ENCODE assay signal across 9 mouse cellular contexts in the genomic region with DNA sequence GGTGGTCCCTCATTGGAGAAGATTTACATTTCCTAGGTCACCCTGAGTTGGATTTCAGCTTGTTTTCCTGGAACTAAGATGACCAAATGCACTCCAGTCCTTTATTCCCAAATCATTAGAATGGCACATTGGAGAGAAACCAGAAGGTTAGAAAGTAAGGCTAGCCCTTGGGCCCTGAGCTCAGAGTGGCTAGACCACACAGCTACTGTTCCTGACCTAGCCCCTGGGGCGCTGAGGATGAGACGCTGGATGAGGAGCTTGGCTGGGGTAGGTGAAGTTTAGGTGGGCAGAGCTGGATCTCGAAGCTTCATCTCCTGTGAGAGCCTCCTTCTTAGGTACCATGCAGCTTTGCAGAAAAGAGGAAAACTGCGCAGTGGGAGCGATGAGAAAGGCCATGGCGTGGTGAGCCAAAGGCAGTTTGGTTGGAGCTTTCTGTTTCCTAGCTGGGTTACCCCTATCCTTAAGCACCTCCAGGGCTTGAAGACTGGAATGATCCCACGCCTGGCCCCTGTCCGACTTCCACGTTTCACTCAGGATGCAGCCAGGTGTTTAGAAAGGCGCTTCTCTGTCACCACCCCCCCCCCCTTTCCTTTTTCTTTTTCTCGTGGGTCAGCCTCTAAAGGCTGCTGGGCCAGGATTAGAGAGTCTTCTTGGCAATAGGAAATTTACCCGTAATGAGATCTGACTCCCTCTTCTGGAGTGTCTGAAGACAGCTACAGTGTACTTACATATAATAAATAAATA. TPM values are rescaled to one million over a fixed set of nuclear protein-coding genes. Genes with fewer than 3 reads are reported as not detected.
DNase-seq lines count a peak whose midpoint lies in the region; ATAC-seq and TF ChIP-seq lines count a peak whose summit lies in the region.
"Had no signal": no experiment of that assay in that cellular context is flagged by ENCODE, and none has a peak within 500 bp of the region (broad histone marks: within the 10 kb centered on the region; RNA-seq: fewer than 3 reads in every experiment).

No protein-coding gene starts in this region.

- H3K4me1 ChIP-seq in heart, embryonic 16.5 days (ENCODE audit: control insufficient read depth, insufficient read depth, low read length) = peaks cover 4% of the 10 kb centered on the region; the same call in 1 of the 2 replicates
- H3K4me1 ChIP-seq in heart, embryonic 11.5 days (ENCODE audit: control insufficient read depth, insufficient read depth, low read length) = no peaks in the 10 kb centered on the region
- H3K4me1 ChIP-seq in forebrain, embryonic 12.5 days = no peaks in the 10 kb centered on the region
- no peaks in the 10 kb centered on the region for H3K4me1 ChIP-seq in limb, embryonic 14.5 days (ENCODE audit: control insufficient read depth, insufficient read depth, low read length)

- peak; percentile 61 to 62 for DNase-seq in cerebellum, postnatal 14 days
- no peak for DNase-seq in limb, embryonic 14.5 days (ENCODE audit: low spot score)
- no peak for DNase-seq in ovary, adult 18-20 months (ENCODE audit: low spot score)

- peak overlapping the region; percentile 41; the same call in 1 of the 2 replicates for H3K9ac ChIP-seq in heart, embryonic 16.5 days (ENCODE audit: low read length)
- no peak overlapping the region for H3K9ac ChIP-seq in heart, embryonic 11.5 days (ENCODE audit: low read depth, low read length)
- no peak overlapping the region for H3K9ac ChIP-seq in forebrain, embryonic 12.5 days
- H3K9ac ChIP-seq in limb, embryonic 14.5 days (ENCODE audit: low read depth, low read length, severe bottlenecking) = peak overlapping the region; percentile 28; the same call in 1 of the 2 replicates

- 48% methylated on average over 11 of the region's 12 CpGs for WGBS in heart, embryonic 16.5 days
- WGBS in heart, embryonic 11.5 days (ENCODE audit: insufficient replicate concordance) = 51% methylated on average over 12 of the region's 12 CpGs
- WGBS in forebrain, embryonic 12.5 days = 56% methylated on average over 12 of the region's 12 CpGs
- WGBS in limb, embryonic 14.5 days = 50% methylated on average over 12 of the region's 12 CpGs

- no peaks in the 10 kb centered on the region for H3K36me3 ChIP-seq in heart, embryonic 16.5 days (ENCODE audit: control insufficient read depth, insufficient read depth)
- no peaks in the 10 kb centered on the region for H3K36me3 ChIP-seq in heart, embryonic 11.5 days (ENCODE audit: control insufficient read depth, insufficient read depth, low read length)
- no peaks in the 10 kb centered on the region for H3K36me3 ChIP-seq in forebrain, embryonic 12.5 days (replicated peaks)
- no peaks in the 10 kb centered on the region for H3K36me3 ChIP-seq in limb, embryonic 14.5 days (ENCODE audit: control insufficient read depth, insufficient read depth, low read length)

- no peak for TF ChIP-seq POLR2A in limb, embryonic 14.5 days (IDR thresholded peaks at IDR 0.05; ENCODE audit: borderline replicate concordance, extremely low read depth, insufficient read depth, insufficient read length)

- H3K27ac ChIP-seq in heart, embryonic 16.5 days (ENCODE audit: low read length) = no peak overlapping the region
- H3K27ac ChIP-seq in heart, embryonic 11.5 days (ENCODE audit: low read depth, low read length) = no peak overlapping the region
- no peak overlapping the region for H3K27ac ChIP-seq in forebrain, embryonic 12.5 days
- no peak overlapping the region for H3K27ac ChIP-seq in limb, embryonic 14.5 days (replicated peaks; ENCODE audit: low read depth, low read length)

- no peaks in the 10 kb centered on the region for H3K27me3 ChIP-seq in heart, embryonic 16.5 days (ENCODE audit: control insufficient read depth, insufficient read depth, low read length)
- no peaks in the 10 kb centered on the region for H3K27me3 ChIP-seq in heart, embryonic 11.5 days (ENCODE audit: control insufficient read depth, insufficient read depth, low read length)
- H3K27me3 ChIP-seq in forebrain, embryonic 12.5 days = 0 out of 2 replicates have a peak, but pooled peaks cover 5% of the 10 kb centered on the region
- H3K27me3 ChIP-seq in limb, embryonic 14.5 days (ENCODE audit: control insufficient read depth, insufficient read depth, low read length) = no peaks in the 10 kb centered on the region

- H3K4me3 ChIP-seq in heart, embryonic 16.5 days (ENCODE audit: low read length) = no peak overlapping the region
- H3K4me3 ChIP-seq in heart, embryonic 11.5 days (ENCODE audit: low read depth, low read length) = no peak overlapping the region
- H3K4me3 ChIP-seq in forebrain, embryonic 12.5 days (replicated peaks) = no peak overlapping the region
- H3K4me3 ChIP-seq in limb, embryonic 14.5 days (replicated peaks; ENCODE audit: low read length) = no peak overlapping the region

- H3K9me3 ChIP-seq in heart, embryonic 16.5 days (replicated peaks; ENCODE audit: control insufficient read depth, low read length) = no peaks in the 10 kb centered on the region
- no peaks in the 10 kb centered on the region for H3K9me3 ChIP-seq in heart, embryonic 11.5 days (replicated peaks; ENCODE audit: control insufficient read depth, low read length)
- H3K9me3 ChIP-seq in forebrain, embryonic 12.5 days = no peaks in the 10 kb centered on the region
- no peaks in the 10 kb centered on the region for H3K9me3 ChIP-seq in limb, embryonic 14.5 days (ENCODE audit: control insufficient read depth, low read length)

- H3K4me2 ChIP-seq in heart, embryonic 16.5 days (ENCODE audit: low read depth, low read length) = peak overlapping the region; percentile 33
- H3K4me2 ChIP-seq in heart, embryonic 11.5 days = no peak overlapping the region
- no peak overlapping the region for H3K4me2 ChIP-seq in forebrain, embryonic 12.5 days
- peak overlapping the region; percentile 23; the same call in 1 of the 2 replicates for H3K4me2 ChIP-seq in limb, embryonic 14.5 days (replicated peaks; ENCODE audit: low read depth, low read length, severe bottlenecking)
- H3K4me2 ChIP-seq: liver, embryonic 11.5 days had no signal

- no peak for ATAC-seq in heart, embryonic 16.5 days (replicated peaks; ENCODE audit: extremely low read depth, insufficient read depth, low FRiP score)
- ATAC-seq in heart, embryonic 11.5 days (replicated peaks; ENCODE audit: insufficient number of reproducible peaks, low FRiP score, low TSS enrichment) = no peak
- ATAC-seq in forebrain, embryonic 12.5 days (ENCODE audit: low FRiP score) = peak; percentile 51
- ATAC-seq in limb, embryonic 14.5 days (ENCODE audit: low FRiP score, low read depth) = peak; percentile 53
- ATAC-seq in monocyte, adult 5-6 weeks (replicated peaks; ENCODE audit: insufficient number of reproducible peaks, low FRiP score, low TSS enrichment, poor library complexity, severe bottlenecking) = no peak
- no peak for ATAC-seq in granulocyte monocyte progenitor cell, adult 5-6 weeks (replicated peaks; ENCODE audit: poor library complexity, severe bottlenecking)

RNA-seq across cellular contexts. Expression of a gene that starts 27.4 kb away (rescaled TPM):
- polyA plus RNA-seq in heart, embryonic 16.5 days (2015; fragmentation: Nextera tagmentation; extraction: Ambion mirVana) = 84.0 and 90.2 TPM in 2 replicates
- polyA plus RNA-seq in heart, embryonic 11.5 days (2014; fragmentation: Nextera tagmentation; extraction: Ambion mirVana) = 99.3 and 110 TPM in 2 replicates
- 209 and 215 TPM in 2 replicates for polyA plus RNA-seq in forebrain, embryonic 12.5 days (2016; fragmentation: Nextera tagmentation; extraction: Ambion mirVana)
- polyA plus RNA-seq in limb, embryonic 14.5 days (2012; rRNA removed) = 58.6 and 59.6 TPM in 2 replicates
- polyA plus RNA-seq in limb, embryonic 14.5 days (2014; fragmentation: Nextera tagmentation; extraction: Ambion mirVana) = 142 and 152 TPM in 2 replicates
- total RNA-seq in monocyte, adult 5-6 weeks (2017) = 147 to 181 TPM (median 151 TPM) in 3 replicates
- 93.1 and 107 TPM in 2 replicates for total RNA-seq in granulocyte monocyte progenitor cell, adult 5-6 weeks (2014; fragmentation: Nextera tagmentation)
- 158 and 168 TPM in 2 replicates for total RNA-seq in granulocyte monocyte progenitor cell, adult 5-6 weeks (2017)

RNA-seq across cellular contexts. Expression of a gene that starts 58.8 kb away (rescaled TPM):
- polyA plus RNA-seq in heart, embryonic 16.5 days (2015; fragmentation: Nextera tagmentation; extraction: Ambion mirVana) = 16.9 and 17.5 TPM in 2 replicates
- polyA plus RNA-seq in heart, embryonic 11.5 days (2014; fragmentation: Nextera tagmentation; extraction: Ambion mirVana) = 12.4 and 13.4 TPM in 2 replicates
- polyA plus RNA-seq in forebrain, embryonic 12.5 days (2016; fragmentation: Nextera tagmentation; extraction: Ambion mirVana) = 19.1 and 19.2 TPM in 2 replicates
- 18.3 and 19.0 TPM in 2 replicates for polyA plus RNA-seq in limb, embryonic 14.5 days (2012; rRNA removed)
- 17.8 and 19.1 TPM in 2 replicates for polyA plus RNA-seq in limb, embryonic 14.5 days (2014; fragmentation: Nextera tagmentation; extraction: Ambion mirVana)
- 39.2 to 67.6 TPM (median 63.9 TPM) in 3 replicates for total RNA-seq in monocyte, adult 5-6 weeks (2017)
- total RNA-seq in granulocyte monocyte progenitor cell, adult 5-6 weeks (2014; fragmentation: Nextera tagmentation) = 31.3 and 36.9 TPM in 2 replicates
- total RNA-seq in granulocyte monocyte progenitor cell, adult 5-6 weeks (2017) = 21.2 and 33.7 TPM in 2 replicates

Comparison
In these comparisons a context has a peak if more than half of its experiments do, and no peak if none do; other contexts are left out.
1. H3K4me2 ChIP-seq: peak in heart, embryonic 16.5 days (single experiment) and limb, embryonic 14.5 days (single experiment); none in heart, embryonic 11.5 days (single experiment) and forebrain, embryonic 12.5 days (single experiment).
2. H3K9ac ChIP-seq: peak in heart, embryonic 16.5 days (single experiment) and limb, embryonic 14.5 days (single experiment); none in heart, embryonic 11.5 days (single experiment) and forebrain, embryonic 12.5 days (single experiment).
3. ATAC-seq: peak in forebrain, embryonic 12.5 days (single experiment) and limb, embryonic 14.5 days (single experiment); none in heart, embryonic 16.5 days (single experiment), heart, embryonic 11.5 days (single experiment), monocyte, adult 5-6 weeks (single experiment) and granulocyte monocyte progenitor cell, adult 5-6 weeks (single experiment).
4. DNase-seq: peak in cerebellum, postnatal 14 days (2 of 2); none in limb, embryonic 14.5 days (single experiment) and ovary, adult 18-20 months (single experiment).